Mouse (Mus musculus) thymus, adult 2 months (tissue): Measurements from ENCODE around the gene Faxc.

Experiments used
- CTCF ChIP-seq: fragments of 200-500 bp; IDR thresholded peaks from 2 replicates; pipeline ENCODE4 v1.5.1; 2012; ENCODE audit warnings: mild to moderate bottlenecking, control low read depth, low read length, moderate library complexity, borderline replicate concordance; ENCODE audit not compliant: control insufficient read depth, poor library complexity, insufficient read depth; ENCODE audit errors: extremely low read depth
- POLR2A ChIP-seq: fragments of 200-500 bp; IDR thresholded peaks from 2 replicates; pipeline ENCODE4 v1.6.1; 2012; ENCODE audit warnings: mild to moderate bottlenecking, low read length, control low read depth, moderate library complexity; ENCODE audit not compliant: control insufficient read depth, poor library complexity, insufficient read depth; ENCODE audit errors: extremely low read depth

GRCm38 (mm10) chr4:21944672-21945071, 13.5 kb downstream of the Faxc start:
- TF ChIP-seq CTCF (no peak), POLR2A (no peak)
